Mouse (Mus musculus): ENCODE results near the gene Gm4491.

- TF ChIP-seq MAFK (IDR thresholded peaks at IDR 0.05; ENCODE audit: insufficient read depth, low read depth, low read length) (no peak), HCFC1 (IDR thresholded peaks at IDR 0.05; ENCODE audit: borderline replicate concordance, insufficient read depth, low read length) (no peak)
Measured at GRCm38 (mm10) chr14:57115823-57116544, at the start of gene Gm4491.
